Mouse (Mus musculus) adrenal gland, adult 18-20 months (tissue): ENCODE data around the gene Robo3. TPM values are rescaled to one million over a fixed set of nuclear protein-coding genes. Genes with fewer than 3 reads are reported as not detected.
A peak's percentile ranks its signal among the peaks of the same experiment; 100 is the strongest.

Experiments used
- DNase-seq, 2 experiments: peaks; one replicate each; pipeline ENCODE4 v3.0.0; 2021 to 2022; ENCODE audit warnings: low spot score in 2 of 2
- total RNA-seq, 2 experiments: library from RNA; stranded (reverse); gene quantifications; 1 replicate in 1 of 2; 2 replicates in 1 of 2; pipeline ENCODE4 v1.2.3; 2021

The Robo3 gene
- total RNA-seq, 2 experiments from 2014 or later, result 0.64 to 1.7 TPM

DNA sequence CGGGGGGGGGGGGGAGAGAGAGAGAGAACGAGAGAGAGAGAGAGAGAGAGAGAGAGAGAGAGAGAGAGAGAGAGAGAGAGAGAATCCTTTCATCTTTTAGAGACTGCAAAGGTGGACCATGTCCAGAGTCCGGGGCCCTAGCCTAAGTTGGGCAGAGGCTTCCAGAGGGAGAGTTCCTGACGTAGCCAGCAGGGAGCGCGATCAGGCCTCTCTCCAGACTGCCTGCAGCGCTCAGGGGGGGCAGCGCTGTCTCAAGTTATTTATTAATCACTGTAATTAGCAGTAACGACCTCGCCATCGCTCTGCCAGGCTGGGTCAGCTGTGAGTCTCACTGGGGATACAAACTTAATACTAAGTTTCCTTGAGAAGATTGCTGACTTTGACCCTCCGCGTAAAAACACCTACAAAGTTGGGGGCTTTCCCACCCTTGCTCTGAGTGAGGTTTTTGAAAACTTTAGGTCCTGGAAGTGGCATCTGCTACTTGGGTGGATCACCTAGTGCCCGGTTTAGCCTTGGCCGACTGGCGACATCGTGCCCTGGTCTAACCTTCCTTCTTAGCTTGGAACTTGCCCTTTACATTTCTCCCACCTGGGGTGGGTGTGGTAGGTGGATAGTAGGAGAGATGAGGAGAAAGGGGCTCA lies 900 bp downstream of the Robo3 start:
- no peak for DNase-seq

DNA sequence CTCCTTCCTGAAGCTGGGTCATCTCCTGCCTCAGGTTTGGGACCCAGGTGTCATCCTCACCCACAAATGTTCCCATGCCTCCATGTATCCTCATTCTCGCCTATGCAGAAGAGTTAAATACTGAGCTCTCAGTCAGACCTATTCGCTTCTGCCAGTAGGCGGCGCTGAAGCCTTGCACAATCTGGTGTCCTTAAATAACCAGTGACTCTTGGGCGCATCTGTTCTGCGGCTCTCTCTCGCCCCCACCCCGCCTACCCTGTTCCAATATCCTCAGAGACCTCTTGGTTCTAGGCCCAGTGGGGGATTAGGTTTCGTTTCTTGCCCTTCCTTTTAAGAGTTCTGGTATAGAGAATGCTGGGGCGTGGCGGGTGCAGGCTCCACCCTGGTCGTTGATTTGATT lies 2.5 kb downstream of the Robo3 start:
- DNase-seq, result peak; percentile 84 to 86

DNA sequence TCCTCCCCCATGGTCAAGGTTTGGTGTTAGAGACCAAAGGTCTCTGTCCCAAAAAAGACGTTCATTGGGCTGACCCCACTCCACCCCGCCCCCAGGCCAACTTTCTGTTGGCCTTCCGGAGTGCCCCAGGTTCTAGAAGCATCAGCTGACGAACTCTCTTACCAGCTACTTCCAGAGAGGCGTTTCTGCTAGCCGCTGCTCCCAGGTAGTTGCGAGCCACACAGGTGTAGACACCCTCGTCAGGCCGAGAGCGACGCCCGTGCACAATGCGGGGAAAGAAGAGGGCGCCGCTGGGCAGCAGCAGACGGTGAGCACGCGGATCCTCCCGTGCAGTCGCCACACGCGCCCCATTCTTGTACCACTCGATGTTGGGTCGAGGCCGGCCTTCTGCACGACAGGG lies 3.7 kb downstream of the Robo3 start:
- DNase-seq, result no peak

DNA sequence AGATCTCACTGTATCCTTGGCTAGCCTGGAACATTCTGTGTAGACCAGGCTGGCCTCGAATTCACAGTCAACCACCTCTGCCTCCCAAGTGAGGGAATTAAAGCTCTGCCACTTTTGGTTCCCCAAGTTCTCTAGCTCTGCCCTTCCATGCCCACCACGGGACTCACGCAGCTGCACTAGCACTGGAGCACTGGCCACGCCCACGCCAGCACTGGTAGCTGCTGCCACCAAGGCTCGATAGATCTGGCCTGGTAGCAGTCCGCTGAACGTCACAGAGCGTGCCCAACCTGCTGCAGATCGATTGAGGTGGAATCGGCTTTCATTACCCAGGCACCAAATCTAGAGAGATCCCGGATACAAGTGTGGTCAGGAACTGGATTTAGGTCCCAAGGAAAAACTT lies 11.8 kb downstream of the Robo3 start:
- DNase-seq, result peak in 1 of 2 experiments; percentile 30

DNA sequence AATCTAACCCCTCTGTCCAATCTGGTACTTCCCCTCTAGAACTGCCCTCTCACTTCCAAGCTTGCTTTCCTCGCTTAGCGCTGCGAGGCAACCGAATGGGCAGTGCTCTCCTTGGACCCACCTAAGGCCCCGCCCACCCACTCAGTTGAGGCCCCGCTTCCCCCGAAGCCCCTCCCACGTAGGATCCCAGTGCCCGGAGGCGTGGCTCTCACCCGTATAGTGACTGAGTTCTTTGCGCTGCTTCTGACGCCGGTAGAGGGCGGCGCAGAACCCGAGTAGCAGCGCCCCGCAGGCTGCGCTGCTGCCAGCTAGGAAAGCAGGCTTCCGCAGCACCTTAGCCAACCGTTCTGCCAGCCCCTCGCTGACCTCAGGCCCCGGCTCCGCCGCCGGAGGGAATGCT lies 12.4 kb downstream of the Robo3 start:
- peak; percentile 74 to 79 for DNase-seq

DNA sequence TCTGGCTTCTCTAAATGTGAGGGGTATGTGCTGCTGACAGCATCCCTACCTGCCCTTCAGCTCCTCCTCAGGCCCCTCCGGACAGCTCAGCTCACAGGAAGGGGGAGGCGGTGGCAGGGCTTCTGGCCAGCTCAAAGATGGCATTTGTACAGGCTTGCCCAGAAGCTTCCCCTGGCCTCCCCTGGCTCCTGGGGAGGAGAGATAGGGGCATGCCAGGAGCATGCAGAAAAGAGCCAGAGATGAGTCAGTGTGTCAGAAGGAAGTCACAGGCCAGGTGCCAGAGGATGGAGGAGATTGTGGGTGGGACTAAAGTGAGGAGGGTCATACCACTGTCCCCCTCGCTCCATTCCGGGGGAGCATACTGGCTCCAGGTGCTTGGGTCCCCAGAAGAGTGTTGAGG lies 14.3 kb downstream of the Robo3 start:
- DNase-seq, result no peak

DNA sequence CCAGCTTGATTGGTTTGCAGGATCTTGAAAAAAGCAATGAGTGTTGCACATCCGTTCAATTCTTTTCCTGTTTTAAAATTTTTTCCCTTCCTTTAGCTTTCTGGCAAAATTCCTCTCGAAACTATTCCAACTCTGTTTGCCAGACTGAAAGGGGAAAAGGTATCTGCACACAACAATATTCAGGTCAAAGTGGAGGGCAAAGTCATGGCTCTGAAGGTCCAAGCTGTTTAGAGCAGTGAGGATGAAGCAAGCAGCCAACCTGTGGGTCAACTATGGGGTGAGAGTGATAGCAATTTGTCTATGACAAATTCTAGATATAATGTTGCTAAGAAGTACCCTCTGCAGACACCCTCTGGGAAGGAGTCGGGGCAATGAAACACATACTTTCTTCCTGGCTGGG lies 18.4 kb downstream of the Robo3 start:
- peak in 1 of 2 experiments; percentile 6 for DNase-seq

DNA sequence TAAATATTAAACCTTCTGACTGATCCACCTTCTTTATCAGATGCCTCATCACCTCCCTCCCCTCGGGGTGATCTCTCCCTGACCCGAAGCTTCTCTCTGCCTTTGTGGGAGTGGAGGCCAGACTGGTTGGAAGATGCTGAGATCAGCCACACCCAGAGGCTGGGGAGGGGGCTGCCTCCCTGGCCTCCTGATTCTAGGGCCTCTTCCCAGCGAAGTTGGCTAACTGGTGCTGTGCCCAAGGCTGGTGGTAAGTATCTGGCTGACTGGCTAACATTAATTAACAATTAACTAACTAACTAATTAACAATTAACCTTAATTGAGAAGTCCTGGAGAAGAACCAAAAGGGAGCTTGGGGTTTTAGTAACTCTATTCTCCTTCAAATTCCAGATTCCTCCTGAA lies 20.1 kb downstream of the Robo3 start:
- DNase-seq, result peak in 1 of 2 experiments; percentile 1

DNA sequence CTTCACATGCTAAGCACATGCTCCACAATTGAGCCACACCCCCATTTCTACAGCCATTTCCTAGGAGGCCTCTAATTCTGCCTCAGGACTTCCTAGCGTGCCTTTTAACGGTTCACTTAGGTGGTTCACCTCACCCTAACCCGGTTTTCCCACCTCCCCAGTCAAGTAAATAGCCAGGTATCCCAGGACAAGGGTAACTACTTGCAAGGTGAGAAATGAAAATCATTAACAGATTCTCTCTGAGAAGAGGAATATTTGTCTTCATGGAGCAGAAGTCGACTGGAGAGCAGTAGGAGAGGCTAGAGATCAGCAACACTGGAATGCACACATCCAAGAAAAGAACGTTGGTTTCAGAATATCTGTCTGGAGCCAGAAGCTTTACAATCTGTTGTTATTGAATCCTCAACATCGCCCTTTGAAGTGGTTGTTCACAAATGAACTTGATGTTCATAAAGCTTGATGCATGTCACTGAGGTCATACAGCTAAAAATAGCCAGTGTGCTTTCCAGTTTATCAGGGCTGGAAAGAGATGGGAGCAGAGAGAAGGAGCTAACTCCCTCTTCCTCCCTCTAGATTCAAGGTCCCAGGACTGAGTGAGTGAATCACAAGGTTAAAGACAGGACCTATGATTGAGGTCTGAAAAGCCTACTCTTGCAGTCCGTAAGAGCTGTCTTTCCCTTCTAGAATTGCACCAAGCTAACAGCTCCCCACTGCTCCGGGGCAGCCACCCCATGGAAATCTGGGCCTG lies 23.2 kb downstream of the Robo3 start:
- no peak for DNase-seq

DNA sequence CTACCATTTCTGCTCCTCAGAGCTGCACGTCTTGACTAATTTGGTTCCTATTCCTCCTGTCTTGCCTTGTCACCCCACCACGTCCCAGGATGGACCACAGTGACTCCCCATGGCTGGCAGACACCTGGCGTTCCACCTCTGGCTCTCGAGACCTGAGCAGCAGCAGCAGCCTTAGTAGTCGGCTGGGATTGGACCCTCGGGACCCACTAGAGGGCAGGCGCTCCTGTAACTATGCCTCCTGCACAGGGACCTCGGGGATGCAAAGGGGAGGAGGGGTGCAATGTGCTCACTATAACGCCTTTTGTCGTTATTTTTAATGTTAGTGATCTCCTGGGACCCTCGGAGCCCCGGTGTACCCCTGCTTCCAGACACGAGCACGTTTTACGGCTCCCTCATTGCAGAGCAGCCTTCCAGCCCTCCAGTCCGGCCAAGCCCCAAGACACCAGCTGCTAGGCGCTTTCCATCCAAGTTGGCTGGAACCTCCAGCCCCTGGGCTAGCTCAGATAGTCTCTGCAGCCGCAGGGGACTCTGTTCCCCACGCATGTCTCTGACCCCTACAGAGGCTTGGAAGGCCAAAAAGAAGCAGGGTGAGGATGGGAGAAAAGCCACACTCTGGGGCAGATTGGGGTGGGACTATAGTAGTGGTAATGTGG lies 25.1 kb downstream of the Robo3 start:
- peak in 1 of 2 experiments; percentile 19 for DNase-seq

DNA sequence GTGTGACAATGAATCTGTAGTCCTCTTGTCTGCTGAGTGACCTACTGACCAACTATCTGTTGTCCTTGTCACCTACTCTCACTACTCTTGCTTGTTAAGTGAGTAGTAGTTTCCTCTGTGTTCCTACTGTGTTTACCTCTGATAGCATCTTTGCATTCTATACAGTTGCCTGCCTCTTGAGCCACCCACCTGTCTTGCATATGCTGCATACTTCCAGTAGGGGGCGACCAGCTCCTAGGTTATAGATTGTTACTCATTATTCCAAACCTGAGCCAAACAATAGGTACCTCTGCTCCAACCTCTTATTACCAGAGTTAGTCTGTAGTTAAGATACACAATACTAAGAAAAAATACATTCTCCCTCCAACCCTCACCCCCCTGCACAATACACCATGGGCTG lies 26.7 kb downstream of the Robo3 start:
- no peak for DNase-seq

DNA sequence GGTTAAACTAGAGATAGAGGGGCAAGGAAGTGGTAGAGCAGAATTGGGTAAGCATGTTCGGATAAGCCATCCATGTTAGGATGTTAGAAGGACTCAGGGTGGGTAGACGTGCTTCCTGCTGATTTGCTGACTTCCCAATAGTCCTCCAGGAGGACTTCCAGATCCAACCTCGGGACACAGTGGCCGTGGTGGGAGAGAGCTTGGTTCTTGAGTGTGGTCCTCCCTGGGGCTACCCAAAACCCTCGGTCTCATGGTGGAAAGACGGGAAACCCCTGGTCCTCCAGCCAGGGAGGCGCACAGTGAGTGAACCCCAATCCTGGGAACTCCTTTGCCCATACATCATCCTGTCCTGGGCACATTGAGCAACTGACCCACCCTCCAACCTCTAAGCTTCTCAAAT lies 30.0 kb downstream of the Robo3 start:
- DNase-seq, result no peak

DNA sequence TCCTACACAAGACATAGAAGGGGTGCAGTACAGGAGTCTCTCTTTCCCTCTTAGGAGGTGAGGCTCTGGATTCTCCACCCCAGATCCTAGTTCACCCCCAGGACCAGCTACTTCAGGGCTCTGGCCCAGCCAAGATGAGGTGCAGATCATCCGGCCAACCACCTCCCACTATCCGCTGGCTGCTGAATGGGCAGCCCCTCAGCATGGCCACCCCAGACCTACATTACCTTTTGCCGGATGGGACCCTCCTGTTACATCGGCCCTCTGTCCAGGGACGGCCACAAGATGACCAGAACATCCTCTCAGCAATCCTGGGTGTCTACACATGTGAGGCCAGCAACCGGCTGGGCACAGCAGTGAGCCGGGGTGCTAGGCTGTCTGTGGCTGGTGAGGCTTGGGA lies 30.5 kb downstream of the Robo3 start:
- DNase-seq, result no peak

DNA sequence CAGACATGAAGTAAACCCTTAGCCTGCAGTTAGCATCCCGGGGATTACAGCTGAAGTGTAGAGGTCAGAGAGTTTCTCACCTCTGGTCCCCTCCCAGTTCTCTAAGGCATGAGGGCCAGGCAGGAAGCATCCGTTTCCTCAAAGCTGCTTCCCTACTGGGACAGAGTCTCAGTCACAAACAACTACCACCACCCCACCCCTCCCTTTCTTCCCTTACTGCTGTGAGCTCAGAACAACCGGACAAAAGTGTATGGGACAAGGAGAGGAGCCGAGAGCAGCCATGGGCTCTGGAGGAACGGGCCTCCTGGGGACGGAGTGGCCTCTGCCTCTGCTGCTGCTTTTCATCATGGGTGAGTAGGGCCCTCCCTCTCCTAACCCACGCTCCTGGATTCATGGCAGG lies 31.2 kb downstream of the Robo3 start, which contains the start of gene Robo4:
TSS of gene Robo4 (plus strand) at position 96 of the 400 bp plus-strand sequence.
- no peak for DNase-seq

DNA sequence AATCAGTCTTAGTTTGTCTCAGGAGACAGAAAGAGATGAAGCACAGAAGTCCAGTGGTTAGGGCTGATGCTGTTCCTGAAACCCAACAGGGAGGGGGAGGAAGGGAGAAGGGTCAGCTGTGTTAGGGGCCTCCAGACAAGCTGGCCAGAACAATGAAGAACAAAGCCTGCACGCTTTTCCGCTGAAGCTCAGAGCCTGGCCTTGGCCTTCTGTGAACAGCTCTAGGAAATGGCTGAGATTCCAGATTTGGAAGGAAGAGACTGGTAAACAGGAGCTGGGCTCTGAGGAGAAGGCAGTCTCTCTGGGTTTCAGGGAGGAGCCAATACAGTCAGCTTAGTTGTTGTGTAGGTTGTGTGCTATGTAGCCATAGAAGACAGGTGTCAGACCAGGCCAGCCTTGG lies 32.5 kb downstream of the Robo3 start:
- no peak for DNase-seq

DNA sequence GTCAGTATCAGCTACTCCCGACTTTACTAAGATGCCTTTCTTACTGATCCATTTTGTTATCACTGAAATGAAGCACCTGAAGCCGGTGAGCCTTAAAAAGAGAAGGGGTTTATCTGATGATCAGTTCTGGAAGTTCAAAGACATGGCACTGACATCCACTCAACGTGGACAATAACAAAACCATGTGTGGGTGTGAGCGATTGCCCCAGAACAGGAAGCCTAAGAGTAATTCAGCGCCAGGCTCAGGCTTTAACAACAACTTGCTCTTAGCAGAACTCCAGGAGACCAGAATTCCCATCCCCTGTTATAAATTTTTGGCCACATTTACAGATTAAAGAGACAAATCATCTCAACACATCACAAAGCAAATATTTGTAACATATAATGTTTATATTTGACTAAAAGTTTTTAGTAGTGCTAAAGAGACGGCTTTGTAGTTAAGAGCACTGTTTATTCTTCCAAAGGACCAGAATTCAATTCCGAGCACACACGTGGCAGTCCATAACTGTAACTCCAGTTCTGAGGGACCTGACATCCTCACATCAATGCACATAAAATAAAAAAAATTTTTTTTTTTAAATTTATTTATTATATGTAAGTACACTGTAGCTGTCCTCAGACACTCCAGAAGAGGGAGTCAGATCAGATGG lies 39.4 kb downstream of the Robo3 start:
- DNase-seq, result no peak

DNA sequence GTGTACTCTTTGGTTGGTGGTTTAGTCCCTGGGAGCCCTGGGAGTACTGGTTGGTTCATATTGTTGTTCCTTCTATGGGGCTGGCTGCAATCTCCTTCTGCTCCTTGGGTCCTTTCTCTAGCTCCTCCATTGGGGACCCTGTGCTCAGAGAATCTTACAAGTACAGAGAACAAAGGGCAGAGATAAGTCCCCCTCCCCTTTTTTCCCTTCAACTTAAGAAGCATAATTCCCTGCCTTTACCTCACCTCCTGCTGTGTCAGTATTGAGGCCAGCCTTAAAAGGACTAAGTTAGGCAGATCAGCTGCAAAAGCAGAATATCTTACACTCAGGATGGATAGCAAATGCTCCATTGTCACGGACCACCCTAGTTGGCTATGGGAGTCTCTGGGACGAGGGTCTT lies 41.0 kb downstream of the Robo3 start:
- no peak for DNase-seq

DNA sequence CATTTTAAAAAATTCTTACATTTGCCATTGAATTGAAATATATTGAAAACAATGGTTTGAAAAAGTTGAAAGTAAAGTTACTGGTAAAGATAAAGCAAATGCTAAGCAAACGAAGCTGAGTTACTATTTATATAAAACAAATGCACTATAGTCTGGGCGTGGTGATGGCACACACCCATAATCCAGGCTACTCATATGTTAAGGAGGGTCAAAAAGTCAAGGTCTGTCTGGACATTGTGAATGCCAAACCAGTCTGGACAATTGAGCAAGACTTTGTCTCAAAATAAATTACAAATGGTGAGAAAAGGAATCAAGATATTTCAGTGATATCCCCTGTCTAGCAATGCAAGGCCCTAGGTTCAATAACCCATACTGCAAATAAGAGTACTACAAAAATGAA lies 42.2 kb downstream of the Robo3 start:
- DNase-seq, result no peak

DNA sequence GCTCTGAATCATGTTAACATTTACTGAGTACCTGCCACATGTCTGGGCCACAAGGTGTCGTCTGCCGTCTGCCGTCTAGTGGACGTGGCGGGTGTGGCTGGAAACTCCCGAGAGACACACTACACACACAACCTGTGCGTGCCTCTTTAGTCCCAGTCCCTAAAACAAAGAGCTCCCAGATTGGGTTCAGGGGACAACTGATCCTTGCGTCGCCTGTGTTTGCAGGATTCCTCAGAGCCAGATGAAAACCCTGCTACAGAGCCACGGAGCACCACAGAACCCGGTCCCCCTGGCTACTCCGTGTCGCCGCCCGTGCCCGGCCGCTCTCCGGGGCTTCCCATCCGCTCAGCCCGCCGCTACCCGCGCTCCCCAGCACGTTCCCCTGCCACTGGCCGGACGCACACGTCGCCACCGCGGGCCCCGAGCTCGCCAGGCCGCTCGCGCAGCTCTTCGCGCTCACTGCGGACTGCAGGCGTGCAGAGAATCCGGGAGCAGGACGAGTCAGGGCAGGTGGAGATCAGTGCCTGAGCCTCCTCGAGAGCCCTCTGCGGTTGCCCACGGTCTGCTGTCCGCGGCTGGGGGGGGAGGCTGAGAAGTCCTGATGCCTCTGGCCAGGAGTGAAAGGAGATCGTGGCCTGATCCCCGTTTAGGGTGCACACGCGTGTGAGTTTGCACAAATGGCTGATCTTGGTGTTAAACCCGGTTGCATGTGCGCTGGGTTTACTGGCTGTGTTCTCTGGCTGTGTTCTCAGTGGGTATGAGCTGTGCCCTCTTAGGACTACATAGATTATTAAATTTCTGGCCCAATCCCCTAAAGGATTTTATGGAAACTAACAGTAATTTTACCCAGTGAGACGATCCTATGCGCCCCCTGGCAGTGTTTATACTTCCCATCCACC lies 48.5 kb downstream of the Robo3 start:
- DNase-seq, result peak; percentile 42 to 51

DNA sequence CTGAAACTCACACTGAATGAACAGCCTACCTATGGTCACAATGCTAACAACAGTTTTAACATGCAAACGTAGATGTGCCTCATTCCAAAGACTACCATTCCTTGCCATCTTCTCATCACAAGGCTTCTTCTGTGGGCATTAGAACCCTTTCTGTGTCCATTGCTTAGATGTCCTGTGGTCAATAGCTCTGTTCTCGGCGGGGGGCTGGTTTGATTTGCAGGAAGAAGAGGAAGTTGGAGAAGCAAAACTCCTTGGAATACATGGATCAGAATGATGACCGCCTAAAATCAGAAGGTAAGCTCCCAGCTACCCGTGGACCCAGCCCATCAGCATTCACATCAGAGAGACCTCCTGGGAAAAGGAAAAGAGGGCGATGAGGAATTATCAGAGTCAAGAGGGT lies 49.9 kb downstream of the Robo3 start:
- no peak for DNase-seq

DNA sequence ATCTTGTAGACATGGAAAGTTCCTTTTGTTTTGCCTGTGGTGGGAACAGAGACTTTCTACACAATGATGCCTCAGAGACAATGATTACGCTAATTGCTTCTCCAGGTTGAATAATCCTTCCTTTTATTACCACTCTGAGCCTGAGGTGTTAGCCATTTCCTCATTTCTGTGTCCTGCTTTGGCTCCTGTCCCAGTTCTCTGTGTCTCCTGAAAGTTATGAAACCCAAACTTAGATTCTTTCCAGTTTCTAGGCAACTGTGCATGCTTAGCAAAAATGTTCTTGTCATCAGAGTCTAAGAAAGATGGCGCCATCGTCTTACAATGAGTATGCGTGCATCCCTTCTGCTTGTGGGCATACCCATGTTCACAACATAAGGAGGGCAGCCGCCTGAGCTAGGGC lies 57.3 kb downstream of the Robo3 start:
- no peak for DNase-seq
